Mouse (Mus musculus): ENCODE results near the gene Ccdc183.

Ccdc183 gene

DNA sequence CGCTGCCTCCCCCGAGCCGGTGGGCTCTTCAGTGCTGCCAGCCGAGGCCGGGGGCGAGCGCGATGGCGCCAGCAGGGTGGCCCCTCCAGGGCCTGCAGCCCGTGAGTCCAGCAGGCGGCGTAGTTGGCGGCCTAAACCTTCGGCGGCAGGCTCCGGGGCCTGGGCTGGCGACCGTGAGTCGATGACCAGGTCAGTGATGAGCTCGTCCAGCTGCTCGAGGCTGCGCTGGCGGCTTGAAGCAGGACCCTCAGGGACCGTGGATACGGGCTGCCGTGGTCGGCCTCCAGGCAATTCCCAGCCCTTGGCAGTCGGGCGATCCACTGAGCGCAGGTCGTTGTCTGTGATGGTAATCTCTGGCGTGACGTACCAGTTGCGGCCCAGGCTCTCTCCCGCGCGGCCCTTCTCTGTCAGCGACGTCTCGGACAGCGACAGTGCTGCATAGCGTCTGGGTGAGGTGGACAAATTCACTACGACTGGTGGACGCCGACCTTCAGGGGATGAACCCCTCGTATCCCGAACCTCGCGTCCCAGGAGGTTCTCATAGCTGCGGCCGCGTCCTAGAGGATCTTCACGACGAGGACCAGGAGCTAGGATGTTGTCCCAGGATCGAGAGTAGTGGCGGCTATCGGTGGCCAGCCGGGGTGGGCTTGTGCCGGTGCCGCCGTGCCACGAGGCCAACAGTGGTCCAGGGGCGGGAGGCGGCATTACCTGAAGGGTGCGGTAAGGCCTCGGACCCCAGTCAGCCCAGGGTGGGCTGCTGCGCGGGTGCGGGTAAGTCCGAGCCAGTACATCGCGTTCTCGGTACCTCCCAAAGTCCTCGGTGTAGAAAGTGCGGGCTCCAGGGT lies 39.3 kb downstream of the Ccdc183 start:
- peak; percentile 67 for DNase-seq

GRCm38 (mm10) chr2:25576965-25577891 lies 40.2 kb downstream of the Ccdc183 start:
- DNase-seq, result peak; percentile 58

GRCm38 (mm10) chr2:25576028-25576850 lies 41.2 kb downstream of the Ccdc183 start:
- DNase-seq, result peak; percentile 64

- DNase-seq, result peak; percentile 81
Observed at GRCm38 (mm10) chr2:25575432-25576027, 41.9 kb downstream of the Ccdc183 start.

GRCm38 (mm10) chr2:25574579-25575431 lies 42.7 kb downstream of the Ccdc183 start, which contains the start of the genes Mamdc4 and Phpt1:
Gene Mamdc4 (minus strand): TSS chr2:25574845.
Gene Phpt1 (minus strand): TSS chr2:25575224.
- peak; percentile 97 for DNase-seq

DNA sequence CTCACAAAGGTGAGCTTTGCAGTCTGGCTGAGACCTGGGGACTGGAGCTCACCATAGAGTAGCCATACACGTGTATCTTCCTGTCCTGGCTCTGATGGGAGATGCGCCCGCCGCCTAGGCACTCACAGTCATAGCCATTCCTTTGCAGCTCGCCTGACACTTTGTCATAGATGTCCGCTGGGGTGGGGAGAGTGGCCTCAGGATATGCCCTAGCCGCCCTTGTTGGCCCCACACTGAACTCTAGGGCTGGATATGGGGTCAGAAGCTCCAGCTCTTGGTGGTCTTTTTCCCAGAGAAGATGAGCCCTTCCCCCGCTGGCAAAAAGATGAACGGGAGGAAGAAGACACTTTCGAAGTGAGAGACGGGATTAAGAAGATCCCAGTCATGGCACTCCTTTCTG lies 43.3 kb downstream of the Ccdc183 start:
- DNase-seq, result no peak

DNA sequence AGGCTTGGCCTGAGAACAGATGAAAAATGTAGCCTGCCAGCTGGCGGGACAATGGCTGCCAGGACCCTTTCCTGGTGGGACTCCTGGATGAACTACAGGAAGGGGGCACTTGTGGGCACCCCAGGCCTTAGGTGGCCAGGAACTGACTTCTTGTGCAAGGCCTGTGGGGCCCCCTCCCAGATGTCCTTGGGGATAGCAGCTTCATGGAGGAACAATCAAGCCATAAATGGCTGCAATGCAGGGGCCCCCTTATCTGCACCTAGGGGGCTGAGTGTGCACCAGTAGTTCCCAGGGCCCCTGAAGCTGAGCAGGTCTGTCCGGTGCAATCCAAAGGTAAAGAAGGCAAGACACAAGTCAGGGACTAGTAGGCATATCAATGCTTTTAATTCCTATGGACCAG lies 44.4 kb downstream of the Ccdc183 start:
- peak; percentile 58 for DNase-seq

GRCm38 (mm10) chr2:25571221-25571620 lies 46.3 kb downstream of the Ccdc183 start:
- DNase-seq, result peak; percentile 35

DNA sequence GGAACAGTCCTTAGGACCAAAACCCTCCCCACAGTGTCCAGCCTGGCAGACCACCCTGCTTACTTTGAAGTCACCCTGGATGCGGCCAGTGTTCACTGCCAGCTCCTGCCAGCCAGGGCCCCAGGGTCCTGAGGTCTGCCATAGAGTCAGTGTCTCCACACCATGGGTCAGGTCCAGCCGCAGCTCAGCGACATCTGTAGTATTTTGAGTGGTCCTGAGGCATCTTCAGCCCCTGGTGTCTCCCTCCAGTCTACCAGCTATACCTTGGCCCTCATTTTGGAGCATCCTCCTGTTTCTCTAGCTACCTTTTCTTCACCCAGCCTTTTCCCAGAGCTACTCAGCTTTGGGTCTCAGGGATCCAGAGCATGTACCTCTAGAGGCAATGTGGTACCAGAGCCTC lies 48.2 kb downstream of the Ccdc183 start:
- DNase-seq, result peak; percentile 38

DNA sequence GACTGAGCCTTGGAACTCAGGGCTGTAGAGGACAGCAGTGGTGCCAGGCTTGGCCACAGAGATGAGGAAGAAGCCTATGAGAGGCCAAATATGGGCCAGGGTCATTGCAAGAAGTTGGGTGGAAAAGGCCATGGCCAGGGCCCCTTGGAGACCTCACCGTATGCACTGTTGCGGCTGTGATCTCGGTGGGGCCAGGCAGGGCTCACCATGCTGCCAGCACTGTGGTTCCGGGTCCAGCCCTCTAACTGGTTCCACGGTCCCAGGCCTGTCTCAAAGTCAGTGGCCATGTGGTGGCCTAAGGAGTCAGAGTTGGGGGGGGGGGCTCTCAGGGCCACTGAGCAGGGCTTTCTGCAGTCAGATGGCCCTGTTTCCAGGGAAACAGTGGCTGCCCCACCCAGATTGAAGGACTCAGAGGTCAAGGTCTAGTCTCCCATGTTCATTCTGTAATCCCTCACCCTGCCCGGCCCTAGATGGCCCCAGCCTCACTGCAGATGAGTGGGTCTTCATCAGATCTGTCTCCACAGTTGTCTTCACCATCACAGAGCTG lies 48.9 kb downstream of the Ccdc183 start:
- peak; percentile 32 for DNase-seq

DNA sequence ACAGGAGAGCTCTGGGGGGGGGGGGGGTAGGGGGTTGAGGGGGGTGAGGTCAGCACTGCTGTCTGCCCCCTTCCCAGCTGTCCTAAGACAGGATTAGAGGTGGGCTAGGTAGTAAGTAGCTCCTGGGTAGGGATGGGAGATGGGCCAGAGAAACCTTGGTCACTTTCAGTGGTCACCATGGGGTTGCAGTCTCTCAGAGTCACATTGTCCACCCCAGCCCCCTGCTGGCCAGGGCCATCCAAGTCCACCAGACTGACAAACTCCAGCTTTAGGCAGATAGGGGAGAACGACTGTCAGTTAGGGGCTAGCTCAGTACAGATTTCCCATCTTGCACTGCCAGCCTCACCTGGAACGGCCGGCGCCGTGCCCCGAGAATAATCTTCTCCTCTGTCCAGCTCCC lies 50.9 kb downstream of the Ccdc183 start:
- no peak for DNase-seq

DNA sequence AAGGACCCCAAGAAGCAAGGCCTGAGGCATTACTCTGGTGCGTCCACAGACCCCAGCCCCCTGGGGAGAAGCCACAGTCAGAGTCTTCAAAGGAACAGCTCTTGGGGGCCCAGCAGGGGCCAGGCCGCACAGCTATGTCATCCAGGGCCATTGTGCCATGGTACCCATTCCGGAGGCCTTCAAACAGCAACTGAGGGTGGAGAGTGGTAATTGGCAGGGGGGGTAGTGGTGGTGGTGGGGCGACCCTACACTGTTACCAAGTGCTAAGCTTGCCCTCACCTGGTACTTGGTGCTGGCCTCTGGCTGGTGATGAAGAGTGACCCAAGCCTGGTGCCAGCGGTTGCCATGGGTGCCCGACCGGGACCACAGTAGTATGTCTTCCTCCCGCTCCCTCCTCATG lies 51.7 kb downstream of the Ccdc183 start:
- DNase-seq, result peak; percentile 51

DNA sequence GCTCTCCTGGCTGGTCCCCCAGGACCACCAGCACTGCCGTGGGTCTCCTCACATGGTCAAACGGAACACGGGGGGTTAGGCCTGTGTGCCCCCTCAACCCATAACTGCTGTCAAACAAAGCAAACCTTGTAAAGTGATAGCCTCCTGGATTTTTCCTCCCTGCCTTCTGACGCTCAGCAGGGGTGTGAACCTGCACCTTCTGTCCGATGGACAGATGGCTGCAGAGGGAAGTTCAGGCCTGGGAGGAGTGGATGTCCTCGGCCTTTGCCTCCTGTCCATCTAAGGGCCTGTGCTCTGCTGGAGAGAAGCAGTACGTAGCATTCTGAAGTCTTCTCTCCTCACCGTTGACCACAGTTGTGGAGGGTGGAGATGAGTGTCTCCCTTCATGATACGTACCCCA lies 55.5 kb downstream of the Ccdc183 start:
- peak; percentile 88 for DNase-seq

- DNase-seq, result peak; percentile 34
Observed at GRCm38 (mm10) chr2:25560551-25560950, 56.9 kb downstream of the Ccdc183 start.

DNA sequence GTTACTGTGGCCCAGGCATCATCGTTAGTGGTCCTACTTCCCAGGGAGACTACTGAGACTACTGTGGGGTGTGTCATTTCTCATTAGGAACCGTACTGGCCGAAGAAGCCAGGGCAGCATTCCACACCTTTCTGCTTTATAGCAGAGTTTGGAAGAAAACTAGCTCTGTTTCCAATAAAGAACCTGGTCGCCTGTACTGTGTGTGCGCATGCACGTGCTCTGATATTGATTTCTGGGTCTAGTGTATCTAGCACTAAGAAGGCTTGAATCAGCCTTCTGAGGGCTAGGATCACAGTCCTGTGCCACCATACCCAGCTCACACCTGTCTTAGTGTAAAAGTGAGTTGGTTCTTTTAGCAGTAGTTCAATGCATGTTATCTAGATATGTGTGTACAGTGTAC lies 58.7 kb downstream of the Ccdc183 start:
- DNase-seq, result no peak
